Mouse (Mus musculus) embryonic facial prominence, embryonic 14.5 days (tissue): ENCODE measurements at regions not wholly inside any gene's neighbourhood (a gene's known extent, or its start where the extent isn't known, plus 50 kb on each side); places are given as distances from the start of the nearest gene placed in this dataset.

Source experiments
- ATAC-seq: fragments of 200-750 bp; cut with Nextera tagmentation; 2 replicates; pipeline ENCODE4 v1.8.0; 2017; ENCODE audit warnings: low read depth, moderate number of reproducible peaks, moderate TSS enrichment
- DNase-seq: peaks from one replicate; pipeline ENCODE4 v3.0.0-alpha.2; 2015; ENCODE audit warnings: low spot score
- H3K27ac ChIP-seq: fragments of 300-500 bp; sonication (generic); replicated peaks from 2 replicates; pipeline ENCODE4 v1.5.1; 2014; ENCODE audit warnings: low read depth, mild to moderate bottlenecking, low read length, moderate library complexity
- H3K27me3 ChIP-seq: fragments of 300-500 bp; sonication (generic); replicated peaks from 2 replicates; pipeline ENCODE4 v1.6.1; 2014; ENCODE audit warnings: low read length; ENCODE audit not compliant: control insufficient read depth, insufficient read depth
- H3K36me3 ChIP-seq: fragments of 300-500 bp; sonication (generic); 2 replicates; pipeline ENCODE4 v1.6.1; 2014; ENCODE audit warnings: low read length, mixed read lengths; ENCODE audit not compliant: control insufficient read depth, insufficient read depth
- H3K4me1 ChIP-seq: fragments of 300-500 bp; sonication (generic); 2 replicates; pipeline ENCODE4 v1.6.1; 2014; ENCODE audit warnings: antibody characterized with exemption, low read length; ENCODE audit not compliant: control insufficient read depth, insufficient read depth
- H3K4me2 ChIP-seq: fragments of 300-500 bp; sonication (generic); 2 replicates; pipeline ENCODE4 v1.6.1; 2014; ENCODE audit warnings: low read depth, mild to moderate bottlenecking, low read length, moderate library complexity, mixed read lengths
- H3K4me3 ChIP-seq: fragments of 300-500 bp; sonication (generic); 2 replicates; pipeline ENCODE4 v1.5.1; 2014; ENCODE audit warnings: low read depth, mild to moderate bottlenecking, low read length
- H3K9ac ChIP-seq: fragments of 300-500 bp; sonication (generic); 2 replicates; pipeline ENCODE4 v1.6.1; 2014; ENCODE audit warnings: low read depth, mild to moderate bottlenecking, low read length, moderate library complexity, mixed read lengths
- H3K9me3 ChIP-seq: fragments of 300-500 bp; sonication (generic); 2 replicates; pipeline ENCODE4 v1.6.1; 2016; ENCODE audit warnings: low read length; ENCODE audit not compliant: control insufficient read depth
- WGBS: fragments of 180-500 bp; shearing (Covaris S2); extraction: QIAGEN DNeasy Blood & Tissue Kit; methylation state at CpG from one replicate; pipeline ENCODE4 v1.1.7; 2014; 5-methylcytosine and 5-hydroxymethylcytosine counted together

DNA sequence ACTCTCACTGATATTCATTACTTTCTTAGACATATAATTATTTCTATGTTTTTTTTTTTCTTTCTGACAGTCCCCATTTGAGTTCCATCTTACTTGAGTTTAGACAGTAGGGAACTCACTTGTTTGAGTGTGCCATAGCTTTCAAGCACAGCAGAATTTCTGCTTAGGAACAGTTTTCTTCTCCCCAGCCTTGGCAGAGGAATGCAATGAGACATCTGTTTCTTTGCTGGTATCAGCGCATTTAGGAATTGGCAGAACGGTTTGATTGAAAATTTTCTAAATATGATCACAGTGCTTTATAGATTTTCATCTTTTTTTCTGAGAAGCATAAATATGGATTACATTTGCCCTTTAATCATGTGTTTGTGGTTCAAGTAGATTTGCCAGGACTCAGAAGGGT is 448.6 kb downstream of the Chl1 start:
- Histone ChIP-seq H3K4me1 (no peaks in the 10 kb centered on the region), H3K27me3 (no peaks in the 10 kb centered on the region), H3K9me3 (no peaks in the 10 kb centered on the region), H3K36me3 (no peaks in the 10 kb centered on the region), H3K4me3 (no peak overlapping the region), H3K9ac (no peak overlapping the region), H3K27ac (no peak overlapping the region), H3K4me2 (no peak overlapping the region)
- 69% methylated on average over 2 of the region's 2 CpGs for WGBS
- DNase-seq = peak; percentile 13
- ATAC-seq = no peak

DNA sequence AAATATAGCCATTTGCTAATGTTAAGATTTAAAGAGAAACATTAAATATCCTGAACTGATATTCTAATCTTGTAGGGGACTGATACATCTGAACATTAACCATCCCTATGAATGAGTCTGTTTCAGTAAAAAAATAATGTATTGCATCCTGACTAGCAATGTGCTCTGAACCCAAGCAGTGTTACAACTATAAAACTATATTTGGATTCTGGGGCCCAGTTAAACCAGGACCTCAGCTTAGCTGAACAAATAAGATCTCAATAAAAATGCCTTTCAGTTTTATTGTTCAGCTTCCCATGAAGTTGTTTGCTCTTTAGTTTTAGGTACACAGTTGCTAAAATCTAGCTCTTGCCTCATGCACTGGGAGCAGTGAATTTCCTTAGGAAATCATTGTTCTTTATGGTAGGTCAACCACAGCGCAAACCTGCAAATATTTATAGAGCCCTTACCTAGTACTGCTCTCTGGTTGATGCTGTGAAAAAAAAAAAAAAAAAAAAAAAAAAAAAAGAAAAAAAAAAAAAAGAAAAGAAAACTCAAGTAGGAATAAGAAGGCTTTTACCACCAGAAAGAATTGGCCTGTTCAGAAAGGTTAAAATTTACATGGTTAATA is 457.5 kb downstream of the Chl1 start:
- DNase-seq (no peak), ATAC-seq (no peak)
- Histone ChIP-seq H3K4me3 (no peak overlapping the region), H3K4me1 (no peaks in the 10 kb centered on the region), H3K36me3 (no peaks in the 10 kb centered on the region), H3K9me3 (no peaks in the 10 kb centered on the region), H3K4me2 (no peak overlapping the region), H3K27ac (no peak overlapping the region), H3K9ac (no peak overlapping the region), H3K27me3 (no peaks in the 10 kb centered on the region)
- WGBS = 90% methylated on average over 1 of the region's 1 CpGs

DNA sequence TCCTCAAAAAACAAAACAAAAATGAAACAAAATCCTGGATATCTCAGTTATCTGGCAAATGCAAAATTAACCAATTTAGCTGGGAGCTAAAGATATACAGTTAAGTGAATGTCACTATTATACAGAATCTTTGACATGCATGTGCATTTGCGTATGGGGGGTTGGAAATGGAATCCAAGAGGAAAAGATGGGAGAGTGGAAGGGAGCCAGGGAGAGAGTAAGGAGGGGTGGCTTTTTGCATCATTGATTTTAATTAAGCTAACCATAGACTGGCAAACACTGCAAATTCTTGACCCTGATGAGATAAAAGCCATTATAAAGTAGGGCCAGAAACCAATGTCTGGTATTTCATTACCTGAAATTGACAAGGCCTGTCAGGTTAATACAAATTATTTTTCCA is 488.8 kb downstream of the Chl1 start:
- Histone ChIP-seq H3K36me3 (no peaks in the 10 kb centered on the region), H3K27me3 (no peaks in the 10 kb centered on the region), H3K4me3 (no peak overlapping the region), H3K27ac (no peak overlapping the region), H3K4me1 (no peaks in the 10 kb centered on the region), H3K9me3 (no peaks in the 10 kb centered on the region), H3K9ac (no peak overlapping the region), H3K4me2 (no peak overlapping the region)
- ATAC-seq = no peak
- WGBS = 76% methylated on average over 1 of the region's 1 CpGs
- no peak for DNase-seq

DNA sequence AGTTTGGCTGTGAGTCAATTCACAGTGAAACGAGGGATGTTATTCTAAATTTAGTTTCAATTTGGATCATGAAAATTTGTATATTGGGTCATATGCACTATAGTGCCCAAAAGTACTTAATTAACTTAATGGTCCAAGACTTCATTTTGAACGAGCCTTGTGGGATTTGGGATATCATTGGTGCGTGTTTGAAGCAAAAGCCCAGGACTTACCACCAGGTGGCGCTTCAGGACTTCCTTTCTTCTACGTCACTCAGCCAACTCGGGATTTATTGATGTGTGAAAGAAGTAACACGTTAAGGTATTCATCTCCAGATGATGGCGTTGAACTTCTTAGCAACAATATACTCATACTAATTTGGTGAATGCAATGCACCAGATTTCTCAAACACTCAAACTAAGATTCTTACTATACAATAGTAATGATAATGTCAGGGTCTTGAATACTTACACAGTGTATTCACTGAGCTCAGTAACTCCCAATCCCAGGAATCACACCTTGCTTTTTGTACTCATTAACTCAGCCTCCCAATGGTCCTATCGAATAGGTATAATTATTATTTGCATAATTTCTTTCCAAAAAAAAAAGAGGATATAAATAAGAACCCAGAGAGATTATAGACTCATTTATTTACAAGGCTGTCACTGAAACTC is 464.0 kb upstream of the Cntn6 start:
- no peaks in the 10 kb centered on the region for H3K4me1 ChIP-seq
- no peak overlapping the region for H3K27ac ChIP-seq
- no peak overlapping the region; the same call in 1 of the 2 replicates for H3K4me2 ChIP-seq
- WGBS = 9% methylated on average over 9 of the region's 9 CpGs
- no peaks in the 10 kb centered on the region for H3K9me3 ChIP-seq
- H3K27me3 ChIP-seq = no peaks in the 10 kb centered on the region
- no peaks in the 10 kb centered on the region for H3K36me3 ChIP-seq
- DNase-seq (peak; percentile 88), ATAC-seq (no peak)
- H3K9ac ChIP-seq = no peak overlapping the region
- no peak overlapping the region for H3K4me3 ChIP-seq

DNA sequence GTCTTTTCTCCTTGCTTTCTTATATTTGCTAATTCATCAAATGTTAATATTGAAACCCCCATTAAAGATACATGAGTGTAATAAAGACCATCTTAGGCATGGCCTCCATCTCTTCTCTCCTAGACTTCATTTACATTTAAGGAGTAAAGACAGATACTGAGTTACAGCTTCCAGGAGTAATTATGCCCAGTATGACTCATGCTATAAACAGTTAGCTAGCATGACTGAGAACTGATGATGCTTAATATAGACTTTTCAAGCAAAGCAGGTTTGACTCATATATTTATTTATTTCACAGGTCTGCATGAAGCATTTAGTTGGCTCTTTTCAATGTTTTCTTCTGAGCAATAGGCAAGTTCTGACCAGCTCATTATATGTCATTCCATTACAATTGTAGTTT is 453.7 kb upstream of the Cntn6 start:
- DNase-seq = no peak
- no peak for ATAC-seq

DNA sequence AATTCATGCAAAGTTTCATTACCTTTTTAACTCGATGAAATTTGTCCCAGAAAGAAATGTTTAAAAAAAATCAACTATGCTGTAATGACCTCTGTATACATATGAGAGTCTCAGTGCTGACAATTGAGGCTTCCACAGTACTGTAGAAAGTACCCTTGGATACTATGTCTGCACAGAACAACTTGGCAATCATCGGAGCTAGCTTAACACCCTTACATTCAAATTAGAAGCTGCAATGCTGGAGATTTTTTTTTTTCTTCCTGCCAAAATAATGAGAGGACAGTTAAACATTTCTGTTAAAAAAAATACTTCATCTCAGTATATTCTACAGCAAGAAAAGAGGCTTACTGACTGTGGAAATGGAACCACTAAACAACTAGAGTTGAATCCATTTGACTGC is 452.1 kb upstream of the Cntn6 start:
- no peaks in the 10 kb centered on the region for H3K36me3 ChIP-seq
- no peak for ATAC-seq
- no peak for DNase-seq
- no peaks in the 10 kb centered on the region for H3K4me1 ChIP-seq
- H3K9ac ChIP-seq = no peak overlapping the region
- WGBS = 84% methylated on average over 2 of the region's 2 CpGs
- H3K27me3 ChIP-seq = no peaks in the 10 kb centered on the region
- H3K4me2 ChIP-seq = no peak overlapping the region
- no peaks in the 10 kb centered on the region for H3K9me3 ChIP-seq
- H3K27ac ChIP-seq = no peak overlapping the region
- no peak overlapping the region for H3K4me3 ChIP-seq

More for the DNA sequence above, 453.7 kb upstream of the Cntn6 start:
- Histone ChIP-seq H3K9ac (no peak overlapping the region), H3K27ac (no peak overlapping the region), H3K9me3 (no peaks in the 10 kb centered on the region), H3K27me3 (no peaks in the 10 kb centered on the region), H3K4me2 (no peak overlapping the region), H3K4me1 (no peaks in the 10 kb centered on the region), H3K36me3 (no peaks in the 10 kb centered on the region), H3K4me3 (no peak overlapping the region)

DNA sequence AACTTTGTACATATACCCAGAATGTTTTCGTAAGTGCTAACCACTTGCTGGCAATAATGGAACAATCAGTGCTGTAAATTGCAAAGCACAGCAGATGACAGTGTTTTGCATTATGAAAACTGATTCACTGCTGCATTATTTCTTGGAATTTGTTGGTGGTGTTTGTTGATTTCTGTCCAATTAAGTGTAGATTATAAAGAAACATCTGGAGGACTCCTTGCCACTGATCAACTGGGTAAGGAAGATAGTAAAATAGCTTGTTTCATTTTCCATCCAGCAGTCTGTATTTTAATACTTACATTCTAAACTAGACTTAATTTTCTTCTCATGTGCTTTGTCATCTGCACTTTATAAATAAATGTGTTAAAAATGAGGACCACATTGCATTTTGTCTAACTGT is 436.6 kb upstream of the Cntn6 start:
- Histone ChIP-seq H3K27ac (no peak overlapping the region), H3K36me3 (no peaks in the 10 kb centered on the region), H3K4me3 (no peak overlapping the region), H3K27me3 (no peaks in the 10 kb centered on the region), H3K9ac (no peak overlapping the region), H3K4me1 (no peaks in the 10 kb centered on the region), H3K9me3 (no peaks in the 10 kb centered on the region), H3K4me2 (no peak overlapping the region)
- ATAC-seq (no peak), DNase-seq (no peak)
- 81% methylated on average over 1 of the region's 1 CpGs for WGBS

DNA sequence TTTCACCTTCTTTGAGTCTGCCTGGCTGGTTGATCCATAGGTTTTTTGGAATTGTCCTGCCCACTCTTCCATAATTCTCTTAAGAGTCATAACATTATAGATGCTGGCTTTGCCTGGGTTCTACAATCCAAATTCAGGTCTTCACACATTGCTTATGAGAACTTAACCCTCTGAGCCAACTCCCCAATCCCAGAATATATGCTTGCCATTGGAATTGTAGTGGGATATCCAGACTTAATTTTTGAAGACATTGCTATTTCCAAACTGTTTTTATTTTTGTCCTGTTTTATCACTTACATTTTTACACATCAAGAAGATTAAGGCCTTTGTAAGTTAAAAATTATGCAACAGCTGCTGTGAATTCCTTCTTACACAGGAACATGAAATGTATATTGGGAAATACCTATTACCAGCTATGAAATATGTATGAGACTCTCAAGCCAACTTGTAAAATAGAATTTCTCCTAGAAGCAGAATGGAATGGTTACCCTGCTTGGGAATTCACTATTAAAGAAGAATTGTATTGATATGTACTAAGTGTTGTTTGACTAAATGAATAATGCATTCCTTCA is 430.8 kb upstream of the Cntn6 start:
- Histone ChIP-seq H3K4me1 (no peaks in the 10 kb centered on the region), H3K9me3 (no peaks in the 10 kb centered on the region), H3K4me3 (no peak overlapping the region), H3K27ac (no peak overlapping the region), H3K4me2 (no peak overlapping the region), H3K27me3 (no peaks in the 10 kb centered on the region), H3K9ac (no peak overlapping the region), H3K36me3 (no peaks in the 10 kb centered on the region)
- ATAC-seq (no peak), DNase-seq (no peak)

DNA sequence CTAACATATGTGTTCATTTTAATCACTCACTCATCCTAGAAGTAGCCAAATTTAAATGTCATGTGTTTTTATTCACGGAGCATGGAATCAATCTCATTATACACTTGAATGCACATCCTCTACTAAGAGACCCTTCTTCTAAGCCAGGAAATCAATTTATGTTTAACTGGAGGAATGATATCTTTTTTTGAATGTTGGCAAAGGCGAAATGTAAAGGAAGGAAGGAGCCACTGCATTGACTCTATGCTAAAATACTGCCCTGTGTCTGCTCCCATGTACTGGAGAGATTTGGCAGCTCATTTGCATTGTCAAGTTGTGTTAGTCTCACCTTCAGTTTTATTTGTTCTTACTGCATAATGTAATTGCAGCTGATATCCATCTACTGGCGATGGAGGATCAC is 412.0 kb upstream of the Cntn6 start:
- no peaks in the 10 kb centered on the region for H3K27me3 ChIP-seq
- no peak overlapping the region for H3K4me2 ChIP-seq
- H3K36me3 ChIP-seq = no peaks in the 10 kb centered on the region
- WGBS = 51% methylated on average over 3 of the region's 3 CpGs
- H3K4me1 ChIP-seq = 0 out of 2 replicates have a peak, but pooled peaks cover 3% of the 10 kb centered on the region
- no peak overlapping the region for H3K4me3 ChIP-seq
- ATAC-seq = no peak
- H3K27ac ChIP-seq = no peak overlapping the region
- H3K9ac ChIP-seq = no peak overlapping the region
- DNase-seq = peak; percentile 64
- no peaks in the 10 kb centered on the region for H3K9me3 ChIP-seq
